Mouse (Mus musculus) right cerebral cortex, postnatal 10 days (tissue): ENCODE results near the gene Lix1l.

Source experiments
- DNase-seq, 2 experiments: peaks; one replicate each; pipeline ENCODE4 v3.0.0; 2021; ENCODE audit warnings: low spot score in 2 of 2

Gene Lix1l

GRCm38 (mm10) chr3:96675690-96676089 is 74.7 kb downstream of the Lix1l start:
- DNase-seq: no peak
